Mouse (Mus musculus) spleen, adult 2 months (tissue): ENCODE data around the gene Fezf1.

Source experiments
- CTCF ChIP-seq: fragments of 200-500 bp; IDR thresholded peaks from 2 replicates; pipeline ENCODE4 v1.5.1; 2011; ENCODE audit warnings: mild to moderate bottlenecking, inconsistent platforms; ENCODE audit not compliant: insufficient read depth, insufficient read length, insufficient replicate concordance; ENCODE audit errors: extremely low read depth
- POLR2A ChIP-seq: fragments of 200-500 bp; IDR thresholded peaks from 2 replicates; pipeline ENCODE4 v1.6.1; 2011; ENCODE audit warnings: low read depth, low read length, inconsistent platforms

GRCm38 (mm10) chr6:23245121-23245520 is 3.0 kb downstream of the Fezf1 start:
- TF ChIP-seq POLR2A (no peak), CTCF (no peak)
